Mouse (Mus musculus): ENCODE results near the gene Plg. TPM values are rescaled to one million over a fixed set of nuclear protein-coding genes. Genes with fewer than 3 reads are reported as not detected.

The Plg gene
- polyA plus RNA-seq, 1 experiment from 2014 or later = 0.05 TPM

DNA sequence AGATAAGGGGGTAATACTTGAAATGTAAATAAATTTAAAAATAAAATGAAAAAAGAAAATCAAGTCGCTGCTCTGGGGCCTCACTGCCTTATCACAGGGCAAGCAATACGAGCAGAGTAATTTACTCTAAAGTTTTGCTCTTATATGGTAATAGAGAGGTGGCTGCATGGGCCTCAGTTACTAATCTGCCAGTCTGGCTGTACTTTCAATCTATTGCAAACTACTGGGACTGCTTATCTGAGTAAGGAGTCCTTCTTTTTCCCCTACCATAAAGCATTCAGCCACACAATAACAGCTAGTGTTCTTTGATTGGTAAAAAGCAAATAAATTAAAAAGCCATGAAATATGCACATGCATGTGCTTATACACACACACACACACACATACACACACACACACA lies 3.2 kb downstream of the Plg start:
- H3K36me3 ChIP-seq (ENCODE audit: insufficient read depth, low read length) = no peaks in the 10 kb centered on the region
- H3K4me3 ChIP-seq (ENCODE audit: low read depth, low read length) = no peak overlapping the region
- H3K9ac ChIP-seq (replicated peaks; ENCODE audit: low read depth) = no peak overlapping the region
- no peak overlapping the region for H3K4me2 ChIP-seq (replicated peaks; ENCODE audit: low read depth, low read length)
- H3K4me1 ChIP-seq (ENCODE audit: insufficient read depth, low read depth, low read length) = no peaks in the 10 kb centered on the region
- H3K27ac ChIP-seq (ENCODE audit: low read length) = no peak overlapping the region
- DNase-seq (ENCODE audit: low spot score) (no peak), ATAC-seq (no peak)
- no peaks in the 10 kb centered on the region for H3K9me3 ChIP-seq (ENCODE audit: low read length)
- 53% methylated on average over 2 of the region's 2 CpGs for WGBS
- no peaks in the 10 kb centered on the region for H3K27me3 ChIP-seq (replicated peaks; ENCODE audit: insufficient read depth, low read length)
- TF ChIP-seq CTCF (IDR thresholded peaks at IDR 0.05) (no peak), EP300 (IDR thresholded peaks at IDR 0.05) (no peak)

DNA sequence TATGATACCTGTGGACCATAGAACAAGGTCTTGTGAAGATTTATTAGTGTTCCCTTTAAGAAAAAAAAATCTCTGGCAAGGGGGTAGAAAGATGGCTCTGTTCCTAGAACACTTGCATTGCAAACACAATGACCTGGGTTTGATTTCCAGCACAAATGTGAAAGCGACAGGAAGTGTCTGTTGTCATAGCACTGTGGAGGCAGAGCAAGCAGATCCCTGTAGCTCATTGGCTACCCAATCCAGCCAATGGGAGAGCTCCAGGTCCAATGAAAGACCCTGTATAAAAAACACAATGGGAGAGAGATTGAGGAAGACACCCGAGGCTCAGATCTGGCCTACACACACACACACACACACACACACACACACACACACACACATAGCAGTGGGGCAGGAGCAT lies 4.1 kb downstream of the Plg start:
- Histone ChIP-seq H3K4me2 (replicated peaks; ENCODE audit: low read depth, low read length) (no peak overlapping the region), H3K9ac (replicated peaks; ENCODE audit: low read depth) (no peak overlapping the region), H3K4me1 (ENCODE audit: insufficient read depth, low read depth, low read length) (no peaks in the 10 kb centered on the region), H3K27me3 (replicated peaks; ENCODE audit: insufficient read depth, low read length) (no peaks in the 10 kb centered on the region), H3K4me3 (ENCODE audit: low read depth, low read length) (no peak overlapping the region), H3K9me3 (ENCODE audit: low read length) (no peaks in the 10 kb centered on the region), H3K27ac (ENCODE audit: low read length) (no peak overlapping the region), H3K36me3 (ENCODE audit: insufficient read depth, low read length) (no peaks in the 10 kb centered on the region)
- ATAC-seq = no peak
- no peak for TF ChIP-seq EP300 (IDR thresholded peaks at IDR 0.05)
- TF ChIP-seq CTCF (IDR thresholded peaks at IDR 0.05) = no peak
- DNase-seq (ENCODE audit: low spot score) = peak; percentile 28
- WGBS = 21% methylated on average over 2 of the region's 2 CpGs

DNA sequence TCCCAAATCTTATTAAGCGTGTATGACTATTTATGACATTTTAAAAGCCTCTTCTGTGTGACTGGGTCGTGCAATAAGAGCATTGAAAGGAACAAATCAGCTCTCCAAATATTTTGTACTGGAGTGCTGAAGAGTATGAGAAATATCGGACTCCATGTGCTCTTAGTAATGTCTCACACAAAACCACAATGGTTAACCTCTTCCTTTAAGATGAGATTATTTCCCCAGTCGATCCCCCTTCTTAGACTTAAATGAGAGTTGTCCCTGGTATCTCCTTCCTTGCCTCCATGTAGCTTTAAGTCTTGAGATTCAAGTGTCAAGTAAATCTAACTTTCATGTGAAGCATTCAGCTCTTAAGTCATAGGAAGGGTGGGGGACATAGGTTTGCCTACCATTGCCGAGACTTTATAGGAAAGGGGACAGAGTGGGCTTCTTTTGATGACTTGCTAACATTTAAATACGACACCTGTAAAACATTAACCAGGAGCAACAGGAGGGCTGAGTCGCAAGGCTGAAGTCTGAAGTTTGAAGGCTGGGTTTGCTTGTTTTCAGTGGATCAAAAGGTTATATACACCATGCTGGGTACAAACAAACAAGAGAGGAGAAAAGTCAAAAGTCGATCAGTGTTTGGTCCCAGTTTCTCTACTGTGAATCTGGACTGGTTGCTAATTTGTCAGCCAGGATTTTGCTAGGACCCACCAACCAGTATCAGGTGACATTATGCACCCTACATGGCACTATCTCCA lies 6.8 kb downstream of the Plg start:
- no peak overlapping the region for H3K4me2 ChIP-seq (replicated peaks; ENCODE audit: low read depth, low read length)
- H3K9me3 ChIP-seq (ENCODE audit: low read length) = no peaks in the 10 kb centered on the region
- H3K36me3 ChIP-seq (ENCODE audit: insufficient read depth, low read length) = no peaks in the 10 kb centered on the region
- ATAC-seq (no peak), DNase-seq (ENCODE audit: low spot score) (no peak)
- no peak overlapping the region for H3K4me3 ChIP-seq (ENCODE audit: low read depth, low read length)
- no peaks in the 10 kb centered on the region for H3K4me1 ChIP-seq (ENCODE audit: insufficient read depth, low read depth, low read length)
- no peaks in the 10 kb centered on the region for H3K27me3 ChIP-seq (replicated peaks; ENCODE audit: insufficient read depth, low read length)
- H3K27ac ChIP-seq (ENCODE audit: low read length) = no peak overlapping the region
- WGBS = 50% methylated on average over 8 of the region's 8 CpGs
- no peak for TF ChIP-seq CTCF (IDR thresholded peaks at IDR 0.05)
- TF ChIP-seq EP300 (IDR thresholded peaks at IDR 0.05) = no peak
- no peak overlapping the region for H3K9ac ChIP-seq (replicated peaks; ENCODE audit: low read depth)

DNA sequence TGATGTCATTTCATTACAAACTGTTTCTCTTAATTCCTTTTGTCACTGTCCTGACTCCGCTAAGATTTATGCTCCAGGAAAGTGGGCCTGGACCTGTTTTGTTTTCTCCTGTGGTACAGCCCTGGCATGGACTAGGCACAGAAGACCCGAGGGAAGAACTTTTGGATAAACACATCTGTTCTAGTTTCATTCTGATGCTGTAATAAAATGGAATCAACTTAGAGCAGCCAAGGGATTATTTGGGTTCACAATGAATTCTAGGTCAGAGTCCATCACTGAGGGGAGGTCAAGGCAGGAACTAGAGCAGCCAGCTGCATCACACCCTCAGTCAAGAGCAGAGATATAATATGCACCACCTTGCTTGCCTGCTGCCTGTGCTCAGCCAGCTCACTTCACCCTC lies 9.4 kb downstream of the Plg start:
- WGBS = 65% methylated on average over 2 of the region's 2 CpGs
- no peaks in the 10 kb centered on the region for H3K36me3 ChIP-seq (ENCODE audit: insufficient read depth, low read length)
- H3K4me2 ChIP-seq (replicated peaks; ENCODE audit: low read depth, low read length) = no peak overlapping the region
- no peak for DNase-seq (ENCODE audit: low spot score)
- H3K9me3 ChIP-seq (ENCODE audit: low read length) = no peaks in the 10 kb centered on the region
- no peak for ATAC-seq
- H3K9ac ChIP-seq (replicated peaks; ENCODE audit: low read depth) = no peak overlapping the region
- H3K4me3 ChIP-seq (ENCODE audit: low read depth, low read length) = no peak overlapping the region
- no peaks in the 10 kb centered on the region for H3K27me3 ChIP-seq (replicated peaks; ENCODE audit: insufficient read depth, low read length)
- H3K4me1 ChIP-seq (ENCODE audit: insufficient read depth, low read depth, low read length) = no peaks in the 10 kb centered on the region
- TF ChIP-seq EP300 (IDR thresholded peaks at IDR 0.05) (no peak), CTCF (IDR thresholded peaks at IDR 0.05) (no peak)
- no peak overlapping the region for H3K27ac ChIP-seq (ENCODE audit: low read length)

DNA sequence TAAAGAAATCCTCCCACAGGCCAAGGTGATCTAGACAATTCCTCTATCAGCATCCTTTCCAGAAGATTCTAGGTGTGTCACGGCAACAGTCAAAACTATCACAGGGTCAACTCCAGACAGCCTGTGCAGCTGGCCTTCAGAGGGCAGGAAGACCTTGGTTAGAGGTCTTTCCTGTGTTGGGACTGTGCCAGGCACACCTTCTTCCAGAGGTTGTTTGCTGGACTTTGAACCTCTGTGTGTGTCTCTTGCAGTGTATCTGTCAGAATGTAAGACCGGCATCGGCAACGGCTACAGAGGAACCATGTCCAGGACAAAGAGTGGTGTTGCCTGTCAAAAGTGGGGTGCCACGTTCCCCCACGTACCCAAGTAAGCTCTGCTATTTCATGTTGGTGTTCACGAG lies 9.8 kb downstream of the Plg start:
- H3K9ac ChIP-seq (replicated peaks; ENCODE audit: low read depth) = no peak overlapping the region
- no peaks in the 10 kb centered on the region for H3K9me3 ChIP-seq (ENCODE audit: low read length)
- DNase-seq (ENCODE audit: low spot score) (no peak), ATAC-seq (no peak)
- H3K4me1 ChIP-seq (ENCODE audit: insufficient read depth, low read depth, low read length) = no peaks in the 10 kb centered on the region
- no peak overlapping the region for H3K4me2 ChIP-seq (replicated peaks; ENCODE audit: low read depth, low read length)
- H3K27me3 ChIP-seq (replicated peaks; ENCODE audit: insufficient read depth, low read length) = no peaks in the 10 kb centered on the region
- H3K4me3 ChIP-seq (ENCODE audit: low read depth, low read length) = no peak overlapping the region
- H3K27ac ChIP-seq (ENCODE audit: low read length) = no peak overlapping the region
- no peaks in the 10 kb centered on the region for H3K36me3 ChIP-seq (ENCODE audit: insufficient read depth, low read length)
- TF ChIP-seq CTCF (IDR thresholded peaks at IDR 0.05) = no peak
- TF ChIP-seq EP300 (IDR thresholded peaks at IDR 0.05) = no peak
- 87% methylated on average over 7 of the region's 7 CpGs for WGBS

DNA sequence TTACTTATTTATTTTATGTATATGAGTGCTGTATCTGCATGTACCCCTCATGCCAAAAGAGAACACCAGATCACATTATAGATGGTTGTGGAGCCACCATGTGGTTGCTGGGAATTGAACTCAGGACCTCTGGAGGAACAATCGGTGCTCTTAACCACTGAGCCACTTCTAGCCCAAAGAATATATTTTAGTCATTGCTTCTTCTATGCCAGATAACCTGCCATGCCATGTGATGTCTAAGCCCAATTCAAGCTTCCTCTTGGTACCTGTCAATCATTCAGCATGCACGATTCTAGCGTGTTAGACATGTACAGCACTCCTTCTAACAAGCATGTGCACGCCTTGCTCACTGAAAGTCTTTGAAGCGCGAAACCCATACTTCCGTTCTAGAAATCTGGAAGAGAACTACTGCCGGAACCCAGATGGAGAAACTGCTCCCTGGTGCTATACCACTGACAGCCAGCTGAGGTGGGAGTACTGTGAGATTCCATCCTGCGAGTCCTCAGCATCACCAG lies 17.8 kb downstream of the Plg start:
- ATAC-seq = no peak
- H3K27ac ChIP-seq (ENCODE audit: low read length) = no peak overlapping the region
- 82% methylated on average over 9 of the region's 9 CpGs for WGBS
- no peak for TF ChIP-seq CTCF (IDR thresholded peaks at IDR 0.05)
- no peak for TF ChIP-seq EP300 (IDR thresholded peaks at IDR 0.05)
- no peaks in the 10 kb centered on the region for H3K9me3 ChIP-seq (ENCODE audit: low read length)
- DNase-seq (ENCODE audit: low spot score) = no peak
- H3K36me3 ChIP-seq (ENCODE audit: insufficient read depth, low read length) = no peaks in the 10 kb centered on the region
- H3K4me2 ChIP-seq (replicated peaks; ENCODE audit: low read depth, low read length) = no peak overlapping the region
- no peak overlapping the region for H3K9ac ChIP-seq (replicated peaks; ENCODE audit: low read depth)
- H3K4me3 ChIP-seq (ENCODE audit: low read depth, low read length) = no peak overlapping the region
- H3K4me1 ChIP-seq (ENCODE audit: insufficient read depth, low read depth, low read length) = no peaks in the 10 kb centered on the region
- no peaks in the 10 kb centered on the region for H3K27me3 ChIP-seq (replicated peaks; ENCODE audit: insufficient read depth, low read length)

Measured in lung, postnatal 0 days (tissue).